Mouse (Mus musculus) brain, embryonic 14.5 days (tissue): Measurements from ENCODE around the gene Hk2.

Experiments used
- CTCF ChIP-seq: fragments of 200-500 bp; IDR thresholded peaks from 2 replicates; pipeline ENCODE4 v1.5.1; 2012; ENCODE audit warnings: inconsistent platforms, mild to moderate bottlenecking, moderate library complexity, borderline replicate concordance; ENCODE audit not compliant: insufficient read depth, insufficient read length; ENCODE audit errors: extremely low read depth
- POLR2A ChIP-seq: fragments of 200-500 bp; IDR thresholded peaks from 2 replicates; pipeline ENCODE4 v1.6.1; 2012; ENCODE audit warnings: mild to moderate bottlenecking, inconsistent platforms, borderline replicate concordance; ENCODE audit not compliant: poor library complexity, insufficient read depth, insufficient read length, severe bottlenecking; ENCODE audit errors: extremely low read depth

DNA sequence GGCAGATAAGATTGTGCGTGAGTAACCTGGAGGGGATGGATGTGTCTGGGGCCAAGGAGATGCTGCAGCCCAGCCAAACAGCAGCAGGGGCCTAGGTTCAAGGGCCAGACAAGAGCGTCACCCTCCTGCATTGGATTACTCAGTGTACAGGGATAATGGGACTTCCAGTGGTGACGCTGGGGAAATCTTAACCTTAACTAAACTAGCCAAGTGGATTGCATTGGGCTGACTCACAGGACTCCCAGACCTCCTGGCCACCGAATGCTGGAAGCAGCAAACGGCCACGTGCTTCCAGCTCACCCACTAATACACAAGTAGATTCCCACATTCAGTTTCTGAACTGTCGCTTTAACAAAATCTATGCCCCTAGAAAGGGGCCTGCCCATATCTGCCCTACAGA, 18.0 kb downstream of the Hk2 start:
- TF ChIP-seq POLR2A, result no peak
- no peak for TF ChIP-seq CTCF
